Mouse (Mus musculus) olfactory bulb, adult 2 months (tissue): ENCODE data around the gene Pcca. TPM values are rescaled to one million over a fixed set of nuclear protein-coding genes. Genes with fewer than 3 reads are reported as not detected.

ENCODE experiments used
- H3K27ac ChIP-seq: fragments of 200-500 bp; 2 replicates; pipeline ENCODE4 v1.5.1; 2012; ENCODE audit warnings: low read depth, low read length; ENCODE audit not compliant: insufficient read depth
- H3K4me1 ChIP-seq: fragments of 200-500 bp; 2 replicates; pipeline ENCODE4 v1.6.1; 2012; ENCODE audit warnings: low read length; ENCODE audit not compliant: control insufficient read depth, insufficient read depth
- H3K4me3 ChIP-seq: fragments of 200-500 bp; 2 replicates; pipeline ENCODE4 v1.5.1; 2012; ENCODE audit warnings: mild to moderate bottlenecking, low read depth, low read length, moderate library complexity; ENCODE audit not compliant: insufficient read depth
- CTCF ChIP-seq: fragments of 200-500 bp; IDR thresholded peaks from 2 replicates; pipeline ENCODE4 v1.5.1; 2012; ENCODE audit warnings: low read depth, mild to moderate bottlenecking, low read length, moderate library complexity; ENCODE audit not compliant: insufficient read depth
- POLR2A ChIP-seq: fragments of 200-500 bp; IDR thresholded peaks from 2 replicates; pipeline ENCODE4 v1.6.1; 2012; ENCODE audit warnings: mild to moderate bottlenecking, low read depth, low read length, moderate library complexity; ENCODE audit not compliant: insufficient read depth
- WGBS: fragments of 180-500 bp; shearing (Covaris S2); methylation state at CpG from one replicate; pipeline ENCODE4 v1.1.7; 2018; 5-methylcytosine and 5-hydroxymethylcytosine counted together
- polyA plus RNA-seq: library from polyadenylated mRNA; stranded (reverse); fragments of >200 nt; gene quantifications from 2 replicates; pipeline ENCODE4 v1.2.4, GENCODE M21; 2012; ENCODE audit warnings: low replicate concordance; ENCODE audit not compliant: missing spikeins, insufficient read depth, insufficient read length

Gene Pcca
- polyA plus RNA-seq, 1 experiment, result not detected

- TF ChIP-seq POLR2A (no peak), CTCF (no peak)
- WGBS, result 13% methylated on average over 51 of the region's 51 CpGs
Measured at GRCm38 (mm10) chr14:122490441-122491328, 43.4 kb upstream of the Pcca start, which contains the start of gene Gm10837. TSS of gene Gm10837 (plus strand) at chr14:122490586.

GRCm38 (mm10) chr14:122491521-122491920 lies 42.6 kb upstream of the Pcca start:
- 82% methylated on average over 6 of the region's 6 CpGs for WGBS
- Histone ChIP-seq H3K27ac (no peak overlapping the region), H3K4me3 (no peak overlapping the region), H3K4me1 (peaks cover 7% of the 10 kb centered on the region; the same call in 1 of the 2 replicates)
- TF ChIP-seq CTCF, result no peak
- TF ChIP-seq POLR2A, result no peak

More at GRCm38 (mm10) chr14:122490441-122491328, 43.4 kb upstream of the Pcca start, which contains the start of gene Gm10837:
- peak within 1 kb of the TSS; percentile 33; the same call in 1 of the 2 replicates for H3K27ac ChIP-seq
- H3K4me1 ChIP-seq, result peaks cover 7% of the 10 kb centered on the region; the same call in 1 of the 2 replicates
- H3K4me3 ChIP-seq, result peak within 1 kb of the TSS; percentile 27

- no peak overlapping the region for H3K4me3 ChIP-seq
- no peak for TF ChIP-seq CTCF
- no peak for TF ChIP-seq POLR2A
- peaks cover 7% of the 10 kb centered on the region; the same call in 1 of the 2 replicates for H3K4me1 ChIP-seq
- no peak overlapping the region for H3K27ac ChIP-seq
- WGBS, result 85% methylated on average over 1 of the region's 1 CpGs
Measured at GRCm38 (mm10) chr14:122492015-122492414, 42.1 kb upstream of the Pcca start.

GRCm38 (mm10) chr14:122509058-122509457 lies 25.1 kb upstream of the Pcca start:
- TF ChIP-seq POLR2A (no peak), CTCF (no peak)
- no peaks in the 10 kb centered on the region for H3K4me1 ChIP-seq
- WGBS, result 13% methylated on average over 2 of the region's 2 CpGs

GRCm38 (mm10) chr14:122511519-122511918 lies 22.6 kb upstream of the Pcca start:
- Histone ChIP-seq H3K4me1 (no peaks in the 10 kb centered on the region), H3K27ac (no peak overlapping the region), H3K4me3 (no peak overlapping the region)
- no peak for TF ChIP-seq CTCF
- TF ChIP-seq POLR2A, result no peak
- 84% methylated on average over 3 of the region's 3 CpGs for WGBS

More at GRCm38 (mm10) chr14:122509058-122509457, 25.1 kb upstream of the Pcca start:
- no peak overlapping the region for H3K27ac ChIP-seq
- H3K4me3 ChIP-seq, result no peak overlapping the region

- TF ChIP-seq CTCF (no peak), POLR2A (no peak)
- Histone ChIP-seq H3K4me3 (no peak overlapping the region), H3K4me1 (no peaks in the 10 kb centered on the region), H3K27ac (no peak overlapping the region)
- 79% methylated on average over 1 of the region's 1 CpGs for WGBS
Measured at GRCm38 (mm10) chr14:122513511-122514036, 20.6 kb upstream of the Pcca start.

GRCm38 (mm10) chr14:122528475-122528874 lies 5.6 kb upstream of the Pcca start:
- Histone ChIP-seq H3K4me1 (no peaks in the 10 kb centered on the region), H3K4me3 (no peak overlapping the region), H3K27ac (no peak overlapping the region)
- TF ChIP-seq POLR2A, result no peak
- no peak for TF ChIP-seq CTCF
- WGBS, result 84% methylated on average over 4 of the region's 4 CpGs

- no peaks in the 10 kb centered on the region for H3K4me1 ChIP-seq
- TF ChIP-seq CTCF, result no peak
- no peak overlapping the region for H3K27ac ChIP-seq
- 93% methylated on average over 1 of the region's 1 CpGs for WGBS
- H3K4me3 ChIP-seq, result no peak overlapping the region
Measured at GRCm38 (mm10) chr14:122535986-122536385, 1.9 kb downstream of the Pcca start.

- Histone ChIP-seq H3K27ac (no peak overlapping the region), H3K4me3 (no peak overlapping the region), H3K4me1 (no peaks in the 10 kb centered on the region)
- TF ChIP-seq POLR2A (no peak), CTCF (no peak)
- 93% methylated on average over 1 of the region's 1 CpGs for WGBS
Measured at GRCm38 (mm10) chr14:122548421-122548820, 14.3 kb downstream of the Pcca start.

GRCm38 (mm10) chr14:122548905-122549304 lies 14.8 kb downstream of the Pcca start:
- WGBS, result 86% methylated on average over 1 of the region's 1 CpGs
- Histone ChIP-seq H3K4me1 (no peaks in the 10 kb centered on the region), H3K27ac (no peak overlapping the region), H3K4me3 (no peak overlapping the region)
- TF ChIP-seq CTCF (no peak), POLR2A (no peak)
